Mouse (Mus musculus) activated CD4-positive, CD25-positive, alpha-beta regulatory T cell, adult 4 months (primary cell): ENCODE results near the gene Vti1a. TPM values are rescaled to one million over a fixed set of nuclear protein-coding genes. Genes with fewer than 3 reads are reported as not detected.
A peak's percentile ranks its signal among the peaks of the same experiment; 100 is the strongest.

Experiments
- ATAC-seq: one replicate; pipeline ENCODE4 v1.8.0; 2017
- polyA plus RNA-seq, 2 experiments: library from polyadenylated mRNA; unstranded; fragments of 100-300 nt; shearing (Covaris generic); gene quantifications; one replicate each; pipeline ENCODE4 v1.2.1; 2017

The Vti1a gene
- 10 to 100 TPM; 26.1 to 32.2 TPM for polyA plus RNA-seq

GRCm38 (mm10) chr19:55316109-55316714, at the start of gene Vti1a:
Vti1a (plus strand) TSS chr19:55316295.
- ATAC-seq: peak; percentile 82

GRCm38 (mm10) chr19:55266786-55267185, 49.3 kb upstream of the Vti1a start:
- no peak for ATAC-seq

GRCm38 (mm10) chr19:55268150-55268549, 47.9 kb upstream of the Vti1a start:
- ATAC-seq: no peak

GRCm38 (mm10) chr19:55269051-55269450, 47.0 kb upstream of the Vti1a start:
- no peak for ATAC-seq

GRCm38 (mm10) chr19:55271448-55271847, 44.6 kb upstream of the Vti1a start:
- no peak for ATAC-seq

- ATAC-seq: no peak
Measured at GRCm38 (mm10) chr19:55273340-55273739, 42.8 kb upstream of the Vti1a start.

- ATAC-seq: no peak
Measured at GRCm38 (mm10) chr19:55276100-55276499, 40.0 kb upstream of the Vti1a start.

- ATAC-seq: no peak
Measured at GRCm38 (mm10) chr19:55276770-55277169, 39.3 kb upstream of the Vti1a start.

- ATAC-seq: no peak
Measured at GRCm38 (mm10) chr19:55284093-55284492, 32.0 kb upstream of the Vti1a start.

- ATAC-seq: no peak
Measured at GRCm38 (mm10) chr19:55286034-55286433, 30.1 kb upstream of the Vti1a start.

GRCm38 (mm10) chr19:55288974-55289373, 27.1 kb upstream of the Vti1a start:
- no peak for ATAC-seq

GRCm38 (mm10) chr19:55290621-55291270, 25.3 kb upstream of the Vti1a start:
- no peak for ATAC-seq

GRCm38 (mm10) chr19:55292210-55292850, 23.8 kb upstream of the Vti1a start:
- no peak for ATAC-seq

GRCm38 (mm10) chr19:55293175-55293574, 22.9 kb upstream of the Vti1a start:
- no peak for ATAC-seq

GRCm38 (mm10) chr19:55295075-55295474, 21.0 kb upstream of the Vti1a start:
- no peak for ATAC-seq

GRCm38 (mm10) chr19:55295556-55295955, 20.5 kb upstream of the Vti1a start:
- ATAC-seq: no peak

- no peak for ATAC-seq
Measured at GRCm38 (mm10) chr19:55296301-55296700, 19.8 kb upstream of the Vti1a start.

GRCm38 (mm10) chr19:55297489-55297888, 18.6 kb upstream of the Vti1a start:
- no peak for ATAC-seq

- no peak for ATAC-seq
Measured at GRCm38 (mm10) chr19:55297961-55298360, 18.1 kb upstream of the Vti1a start.

GRCm38 (mm10) chr19:55299378-55299777, 16.7 kb upstream of the Vti1a start:
- no peak for ATAC-seq

GRCm38 (mm10) chr19:55300525-55300924, 15.6 kb upstream of the Vti1a start:
- ATAC-seq: no peak

- no peak for ATAC-seq
Measured at GRCm38 (mm10) chr19:55305024-55305423, 11.1 kb upstream of the Vti1a start.

GRCm38 (mm10) chr19:55311874-55312273, 4.2 kb upstream of the Vti1a start:
- no peak for ATAC-seq

- no peak for ATAC-seq
Measured at GRCm38 (mm10) chr19:55313649-55314048, 2.4 kb upstream of the Vti1a start.
